Mouse (Mus musculus) thymus, postnatal 0 days (tissue): ENCODE data around the gene Gprc5c. TPM values are rescaled to one million over a fixed set of nuclear protein-coding genes. Genes with fewer than 3 reads are reported as not detected.

ENCODE experiments used
- DNase-seq: peaks from one replicate; pipeline ENCODE4 v3.0.0-alpha.2; 2015; ENCODE audit warnings: low spot score
- polyA plus RNA-seq: library from polyadenylated mRNA; unstranded; fragments of >200 nt; fragmentation: Nextera tagmentation; extraction: Ambion mirVana; gene quantifications from 2 replicates; pipeline ENCODE4 v1.2.1, GENCODE M21; 2015

The Gprc5c gene
- polyA plus RNA-seq, 1 experiment from 2014 or later: 5.0 TPM

DNA sequence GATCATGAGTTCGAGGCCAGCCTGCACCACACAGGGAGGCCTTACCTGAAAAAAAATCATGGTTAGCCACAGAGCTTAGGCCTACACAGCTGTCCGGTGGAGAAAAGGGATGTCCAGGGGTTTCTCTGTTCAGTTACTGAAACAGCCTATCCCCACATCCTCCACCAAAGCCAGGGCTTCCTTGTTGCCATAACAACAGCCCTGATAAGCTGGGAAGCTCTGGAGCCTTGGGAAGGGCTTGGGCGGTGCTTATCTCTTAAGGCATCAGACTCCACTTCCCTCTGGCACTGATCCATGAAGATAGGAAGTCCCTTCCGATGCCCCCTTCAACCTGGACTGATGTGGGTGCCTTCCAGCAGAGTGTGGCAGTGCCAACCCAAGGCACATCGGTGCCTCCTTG, 17.8 kb upstream of the Gprc5c start:
- no peak for DNase-seq

DNA sequence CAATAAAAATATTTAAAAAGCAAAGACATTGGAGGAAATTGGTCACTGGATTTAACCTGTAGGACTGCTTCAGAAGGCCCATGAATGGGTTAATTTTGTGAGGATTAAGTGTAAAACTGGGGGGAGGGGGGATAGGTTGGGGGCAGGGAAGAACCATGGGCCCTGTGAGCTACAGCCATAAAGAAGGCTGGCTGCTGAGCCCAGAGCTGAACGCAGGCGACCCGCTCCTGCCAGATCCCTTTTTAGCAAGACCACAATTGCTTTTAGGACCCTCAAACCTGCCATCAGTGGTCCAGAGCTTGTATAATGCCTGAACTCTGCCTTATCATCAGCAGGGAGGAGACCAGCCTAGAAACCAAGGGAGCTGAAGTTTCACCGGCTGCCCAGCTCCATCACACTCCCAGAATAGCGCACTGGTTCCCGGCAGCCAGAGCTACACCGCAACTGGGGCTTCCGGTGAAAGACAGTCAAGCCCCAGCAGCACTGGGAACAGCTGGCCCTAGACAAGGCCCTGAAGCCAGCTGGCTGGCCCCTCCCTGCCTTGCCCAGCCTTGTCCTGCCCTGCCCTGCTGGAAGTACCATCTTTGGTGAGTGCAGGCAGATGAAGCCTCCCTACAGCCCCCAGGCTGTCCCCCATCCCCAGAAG, 7.0 kb upstream of the Gprc5c start:
- no peak for DNase-seq

DNA sequence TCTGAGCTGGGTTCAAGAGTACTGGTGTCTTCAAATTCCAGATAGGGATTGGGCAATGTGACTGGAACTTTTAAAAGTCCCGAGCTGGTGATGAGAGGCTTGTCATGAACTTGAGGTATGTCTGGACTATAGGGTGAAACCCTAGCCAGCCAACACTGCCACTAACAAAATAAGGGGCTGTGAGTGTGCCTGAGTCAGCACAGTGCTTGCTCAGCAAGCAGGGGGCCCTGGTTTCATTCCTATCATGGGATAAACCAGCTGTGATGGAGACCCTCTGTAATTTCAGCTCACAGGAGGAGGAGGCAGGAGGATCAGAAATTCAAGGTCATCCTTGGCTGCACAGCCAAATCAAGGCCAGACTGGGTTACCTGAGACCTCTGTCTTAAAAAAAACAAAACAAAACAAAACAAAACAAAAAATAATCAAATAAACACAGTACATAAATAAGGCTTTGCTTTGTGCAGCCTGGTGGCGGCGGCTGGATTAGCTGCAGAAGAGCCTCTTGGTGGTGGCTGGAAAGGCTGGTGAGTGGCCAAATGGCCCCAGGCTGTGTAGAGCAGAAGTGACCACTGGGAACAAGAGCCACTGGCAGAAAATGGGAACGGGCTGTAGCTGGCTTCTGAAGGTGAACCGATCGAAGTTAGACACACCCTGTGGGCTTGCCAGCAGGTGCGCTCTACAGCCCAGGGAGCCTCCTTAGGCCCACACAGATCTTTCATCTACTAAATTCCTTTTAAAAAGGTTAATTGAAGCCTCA, 6.3 kb upstream of the Gprc5c start:
- no peak for DNase-seq

DNA sequence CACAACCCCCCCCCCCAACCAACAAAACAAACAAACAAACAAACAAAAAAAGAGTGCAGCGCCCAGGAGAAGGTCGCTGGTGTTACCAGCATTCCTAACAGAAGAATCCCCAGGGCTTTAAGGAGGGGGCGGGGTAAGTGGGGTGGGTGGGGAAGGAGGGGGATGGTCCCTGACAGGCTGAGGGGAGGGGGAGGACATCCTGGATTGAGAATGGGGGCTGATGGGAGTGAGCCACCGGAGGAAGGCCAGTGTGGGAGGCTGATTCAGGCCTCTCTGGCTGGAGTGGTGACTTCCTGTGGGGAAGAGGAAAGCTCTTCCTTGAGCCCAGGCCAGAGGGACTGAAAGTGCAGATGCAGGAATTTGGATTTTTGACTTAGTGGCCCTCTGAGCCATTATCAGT, 4.6 kb upstream of the Gprc5c start:
- no peak for DNase-seq

DNA sequence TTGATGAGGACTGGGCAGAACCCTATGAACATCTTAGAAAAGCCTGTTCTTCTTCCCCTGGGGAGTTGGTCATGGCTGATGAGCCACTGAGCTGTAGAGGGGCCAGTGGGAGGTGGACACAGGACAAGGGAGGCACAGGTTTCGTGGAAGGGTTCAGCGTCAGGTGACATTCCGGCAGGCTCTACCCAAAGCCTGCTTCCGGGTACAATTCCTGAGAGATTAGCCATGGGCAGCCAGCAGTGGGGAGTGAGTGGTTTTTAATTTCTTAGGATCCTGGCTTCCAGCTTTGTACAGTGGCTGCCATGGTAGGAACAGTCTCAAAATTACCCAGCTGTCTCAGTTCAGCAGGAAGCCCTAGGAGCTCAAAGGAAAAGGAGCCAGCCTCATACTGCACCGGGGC, 3.9 kb upstream of the Gprc5c start:
- no peak for DNase-seq

DNA sequence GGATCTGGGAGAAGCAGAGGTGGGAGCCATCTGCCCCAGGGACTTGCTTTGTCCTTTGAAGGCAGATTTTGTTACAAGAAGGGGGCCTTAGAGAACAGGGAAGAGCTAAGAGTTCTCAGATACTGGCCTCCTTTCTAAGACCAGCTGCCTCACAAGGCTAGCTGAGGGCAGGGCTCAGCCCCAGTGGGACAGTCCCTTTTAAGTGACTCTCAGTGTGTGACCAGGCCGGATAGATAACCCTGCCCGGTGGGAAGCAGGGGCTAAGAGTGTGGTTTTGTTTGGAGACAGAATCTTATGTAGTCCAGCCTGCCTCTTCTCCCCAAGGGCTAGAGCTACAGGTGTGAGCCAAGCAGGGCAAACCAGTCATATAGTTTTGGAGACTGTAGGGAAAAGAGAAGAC, 1.4 kb upstream of the Gprc5c start:
- no peak for DNase-seq

DNA sequence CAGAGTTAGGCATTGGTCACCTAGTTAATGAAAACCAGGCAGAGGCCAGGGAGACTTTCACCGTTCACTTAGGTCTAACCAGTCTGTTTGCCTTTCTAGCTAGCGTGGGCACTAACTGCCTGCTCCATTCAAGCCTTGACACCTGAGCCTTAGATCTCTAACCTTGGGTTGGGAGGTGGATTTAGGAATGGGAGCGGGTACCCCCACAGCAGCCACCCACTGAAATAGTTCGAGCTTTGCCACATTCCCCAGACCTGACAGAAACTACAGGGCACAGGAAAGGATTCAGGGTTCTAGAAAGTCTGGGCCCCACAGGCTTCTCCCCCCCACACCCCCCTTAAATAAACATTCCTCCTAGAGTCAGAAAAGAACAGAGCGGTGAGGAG, 893 bp upstream of the Gprc5c start:
- DNase-seq: no peak

DNA sequence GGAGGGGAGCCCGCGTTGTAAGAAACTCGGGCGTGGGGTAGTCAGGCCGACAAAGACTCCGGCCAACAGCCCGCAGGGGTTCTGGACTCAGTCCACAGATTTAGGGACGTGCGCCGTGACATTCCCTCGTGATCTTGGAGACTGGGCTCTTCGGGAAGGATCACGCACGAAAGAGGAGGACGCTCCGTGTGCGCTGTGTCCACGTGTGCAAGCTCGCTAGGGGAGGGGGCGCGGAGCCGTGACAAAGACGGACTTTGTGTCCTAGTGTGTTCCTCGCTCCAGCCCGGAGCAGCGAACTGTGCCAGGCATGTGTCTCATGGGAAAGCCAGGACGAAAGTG, 286 bp downstream of the Gprc5c start:
- no peak for DNase-seq

DNA sequence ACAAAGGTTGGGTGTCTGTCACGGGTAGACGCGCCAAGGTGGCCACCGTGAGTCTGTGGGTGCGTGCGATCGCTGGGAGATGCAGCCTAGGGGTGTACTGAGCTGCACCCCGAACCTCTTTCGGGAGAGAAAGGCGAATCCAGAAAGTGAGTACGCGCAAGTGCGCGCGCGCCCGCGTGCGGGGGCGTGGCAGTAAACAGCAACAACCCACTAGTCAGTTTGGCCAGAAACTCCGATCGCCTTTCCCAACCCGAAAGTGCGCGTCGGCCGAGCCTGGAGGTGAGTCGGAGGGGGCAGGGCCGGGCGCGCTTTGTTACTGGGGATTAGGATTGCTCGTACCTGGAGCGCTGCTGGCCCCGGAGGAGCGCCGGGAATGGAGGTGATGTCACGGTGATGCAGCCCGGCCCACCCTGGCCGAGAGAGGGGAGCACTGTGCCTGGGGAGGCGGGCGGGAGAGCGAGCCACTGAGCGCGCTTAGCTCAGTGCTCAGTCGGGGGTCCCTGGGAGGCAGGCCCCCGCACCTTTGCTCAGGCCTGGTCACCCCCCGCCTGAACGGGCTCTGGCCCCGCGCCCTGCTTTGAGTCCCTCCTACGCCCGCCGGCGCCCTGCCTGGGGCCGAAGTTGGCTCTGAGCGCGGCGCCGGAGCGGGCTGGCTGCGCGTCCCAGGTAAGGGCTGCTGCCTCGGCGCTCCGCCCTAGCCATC, 807 bp downstream of the Gprc5c start:
- no peak for DNase-seq

DNA sequence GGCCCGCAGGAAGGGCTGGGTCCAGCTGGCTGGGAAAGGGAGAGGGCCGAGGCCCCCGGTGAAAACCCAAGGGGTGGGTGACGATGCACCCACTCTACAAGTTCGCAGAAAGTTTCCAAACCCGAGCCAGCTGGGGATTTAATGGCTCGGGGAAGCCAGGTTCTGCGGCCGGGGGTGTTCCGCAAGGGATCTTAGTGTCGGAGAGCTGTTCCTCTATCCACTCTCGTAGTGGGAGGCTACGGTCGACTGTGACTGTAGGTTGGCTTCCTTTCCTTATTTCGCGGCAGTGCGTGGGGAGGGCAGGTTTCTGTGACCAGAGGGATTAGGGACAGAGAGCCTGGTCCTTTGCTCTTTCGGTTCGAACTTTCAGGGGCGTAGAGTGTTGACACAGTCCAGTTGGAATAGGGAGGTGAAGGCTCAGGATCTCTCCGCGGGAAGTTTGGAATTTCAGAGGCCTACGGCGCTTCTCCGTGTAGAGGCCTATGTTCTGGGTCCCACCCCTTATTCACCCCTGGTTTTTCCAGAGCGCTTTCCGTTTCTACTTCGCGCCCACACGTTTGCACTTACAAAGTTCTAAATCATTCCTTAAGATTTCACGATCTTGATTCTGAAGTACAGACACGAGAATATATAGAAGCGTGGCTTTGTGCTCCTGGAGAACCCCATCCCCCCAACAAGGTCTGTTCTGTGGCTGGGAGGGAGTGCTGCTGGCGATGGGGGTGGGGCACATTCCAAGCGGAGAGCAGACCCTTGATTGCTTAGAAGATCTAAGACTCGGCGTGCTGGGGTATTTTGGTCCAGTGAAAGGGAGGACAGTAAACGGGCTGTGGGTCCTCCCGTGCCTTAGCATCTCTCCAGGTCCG, 1.6 kb downstream of the Gprc5c start:
- DNase-seq: no peak

DNA sequence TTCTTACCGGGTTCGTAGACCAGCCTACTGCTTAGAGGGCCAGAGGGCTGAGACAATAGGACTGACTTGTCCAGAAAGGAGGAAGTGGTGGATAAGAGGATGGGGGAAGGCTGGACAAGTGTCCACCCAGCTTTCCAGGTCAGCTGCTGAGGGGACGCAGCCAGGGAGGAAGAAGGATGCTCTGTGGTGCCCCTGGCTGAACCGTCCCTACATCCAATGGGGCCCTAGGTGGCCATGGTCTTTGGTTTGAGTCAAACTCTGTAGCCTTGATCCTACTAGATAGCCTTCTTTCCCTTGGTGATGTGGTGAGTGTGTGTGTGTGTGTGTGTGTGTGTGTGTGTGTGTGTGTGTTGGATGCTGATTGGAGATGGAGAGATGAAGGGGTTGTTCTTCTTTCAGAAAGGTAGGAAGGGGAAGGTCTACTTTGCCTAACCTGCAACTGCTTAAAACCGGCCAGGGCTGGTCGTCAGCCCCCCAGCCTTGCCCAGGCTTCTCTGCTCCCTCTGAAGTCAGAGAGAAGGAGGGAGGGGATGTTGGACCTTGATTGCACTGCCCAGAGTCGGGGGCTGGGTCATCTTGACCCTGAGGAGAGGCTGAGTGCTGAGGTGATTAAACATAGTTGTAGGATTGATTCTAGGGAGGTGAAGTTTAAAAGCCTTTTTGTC, 2.4 kb downstream of the Gprc5c start:
- no peak for DNase-seq

DNA sequence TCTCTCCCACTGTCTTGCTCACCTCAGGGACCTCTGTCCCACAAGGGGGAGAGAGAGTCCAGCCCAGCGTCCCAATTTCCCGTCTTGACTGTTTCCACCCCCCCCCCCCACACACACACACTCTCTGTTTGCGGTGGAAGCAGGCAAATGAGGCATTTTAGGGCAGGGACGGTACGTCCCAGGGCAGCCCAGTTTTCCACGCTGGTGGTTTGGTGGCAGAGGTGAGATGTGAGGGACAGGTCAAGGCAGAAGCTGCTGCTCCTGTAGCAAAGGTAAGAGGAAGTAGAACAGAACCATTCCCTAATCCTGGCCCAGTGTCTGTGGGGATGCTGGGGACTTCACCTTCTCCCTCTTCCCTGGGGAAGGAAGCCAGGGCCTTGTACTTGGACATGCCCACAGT, 3.6 kb downstream of the Gprc5c start:
- no peak for DNase-seq

DNA sequence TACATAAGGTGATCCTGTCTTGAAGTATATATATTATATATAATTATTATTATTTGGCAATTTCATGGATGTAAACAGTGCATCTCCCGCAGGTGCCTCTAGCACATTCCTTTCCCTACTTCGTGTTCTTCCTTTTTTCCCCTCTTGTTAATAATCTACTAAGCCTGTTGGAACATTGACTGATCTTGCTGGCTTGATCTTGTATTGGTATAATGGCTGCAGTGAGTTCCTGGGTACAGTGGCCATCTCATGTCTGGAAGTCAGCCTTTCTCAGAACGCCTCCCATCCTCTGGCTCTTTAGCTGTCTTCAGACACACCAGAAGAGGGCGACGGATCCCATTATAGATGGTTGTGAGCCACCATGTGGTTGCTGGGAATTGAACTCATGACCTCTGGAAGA, 5.2 kb downstream of the Gprc5c start:
- no peak for DNase-seq

DNA sequence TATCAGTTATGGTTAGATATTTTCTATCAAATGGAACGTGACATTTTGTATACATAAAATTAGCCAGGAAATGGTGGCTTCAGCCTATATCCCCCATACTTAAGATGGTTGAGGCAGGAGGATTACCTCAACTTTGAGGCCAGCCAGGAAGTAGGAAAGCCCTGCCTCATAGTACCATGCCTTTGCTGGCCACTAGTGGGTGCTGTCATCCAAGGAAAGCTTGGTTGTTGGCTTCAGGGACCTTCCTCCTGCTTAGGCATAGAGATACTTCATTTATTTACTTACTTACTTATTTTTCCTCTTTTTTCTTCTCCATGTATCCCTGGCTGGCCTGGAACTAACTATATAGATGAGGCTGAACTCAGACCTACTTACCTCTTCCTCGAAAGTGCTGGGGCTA, 7.7 kb downstream of the Gprc5c start:
- DNase-seq: peak; percentile 40

DNA sequence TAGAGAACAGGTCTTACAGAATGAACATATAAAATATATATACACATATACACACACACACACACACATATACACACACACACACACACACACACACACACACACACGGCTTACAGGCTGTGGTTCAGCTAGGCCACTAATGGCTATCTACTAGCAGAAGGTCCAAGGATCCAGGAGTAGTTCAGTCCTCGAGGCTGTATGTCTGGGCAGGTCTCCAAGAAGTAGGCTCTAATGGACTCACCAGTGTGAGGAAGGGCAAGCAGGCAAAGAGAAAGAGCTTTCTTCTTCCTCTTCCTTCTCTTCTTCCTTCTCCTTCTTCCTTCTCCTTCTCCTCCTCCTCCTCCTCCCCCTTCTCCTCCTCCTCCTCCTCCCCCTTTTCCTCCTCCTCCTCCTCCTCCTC, 10.1 kb downstream of the Gprc5c start:
- no peak for DNase-seq

DNA sequence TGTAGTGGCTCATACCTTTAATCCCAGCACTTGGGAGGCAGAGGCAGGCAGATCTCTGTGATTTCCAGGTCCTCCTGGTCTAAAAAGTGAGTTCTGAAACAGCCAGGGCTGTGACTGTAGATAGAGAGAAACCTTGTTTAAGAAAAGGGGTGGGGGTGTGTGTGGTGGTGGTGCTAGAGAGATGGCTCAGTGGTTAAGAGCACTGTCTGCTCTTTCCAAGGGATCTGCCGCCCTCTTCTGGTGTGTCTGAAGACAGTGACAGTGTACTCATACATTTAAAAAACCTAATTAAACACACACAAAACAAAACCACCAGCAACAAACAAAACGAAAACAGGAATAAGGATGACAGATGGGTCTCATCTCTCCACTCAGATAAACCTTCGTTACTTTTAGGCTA, 11.7 kb downstream of the Gprc5c start:
- no peak for DNase-seq

DNA sequence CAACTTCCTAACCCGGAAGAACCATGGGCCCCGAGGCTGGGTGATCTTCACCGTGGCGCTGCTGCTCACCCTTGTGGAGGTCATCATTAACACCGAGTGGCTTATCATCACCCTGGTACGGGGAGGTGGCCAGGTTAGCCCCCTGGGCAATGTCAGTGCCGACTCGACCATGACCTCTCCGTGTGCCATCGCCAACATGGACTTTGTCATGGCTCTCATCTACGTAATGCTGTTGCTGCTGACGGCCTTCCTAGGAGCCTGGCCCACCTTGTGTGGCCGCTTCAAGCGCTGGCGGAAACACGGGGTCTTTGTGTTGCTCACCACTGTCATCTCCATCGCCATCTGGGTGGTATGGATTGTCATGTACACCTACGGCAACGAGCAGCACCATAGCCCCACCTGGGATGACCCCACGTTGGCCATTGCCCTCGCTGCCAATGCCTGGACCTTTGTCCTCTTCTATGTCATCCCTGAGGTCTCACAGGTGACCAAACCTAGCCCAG, 13.0 kb downstream of the Gprc5c start:
- DNase-seq: no peak

DNA sequence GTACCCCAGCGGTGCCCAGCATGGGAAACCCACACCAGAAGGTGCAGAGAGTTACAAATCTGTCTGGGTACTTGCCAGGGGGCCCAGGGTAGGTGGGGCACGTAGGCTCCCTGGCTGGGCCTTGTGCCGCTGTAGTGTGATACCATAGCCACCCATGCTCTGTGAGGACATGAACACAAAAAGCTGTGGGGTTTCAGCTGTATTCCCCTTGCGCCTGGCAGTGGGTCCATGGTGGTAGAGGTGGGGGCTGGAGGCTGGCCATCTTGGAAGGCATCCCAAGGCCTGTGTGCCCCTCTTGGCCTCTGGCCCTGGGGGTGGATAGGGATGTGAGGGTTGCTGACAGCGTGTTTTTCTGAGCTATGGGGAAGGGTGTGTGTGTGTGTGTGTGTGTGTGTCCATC, 15.0 kb downstream of the Gprc5c start:
- no peak for DNase-seq

DNA sequence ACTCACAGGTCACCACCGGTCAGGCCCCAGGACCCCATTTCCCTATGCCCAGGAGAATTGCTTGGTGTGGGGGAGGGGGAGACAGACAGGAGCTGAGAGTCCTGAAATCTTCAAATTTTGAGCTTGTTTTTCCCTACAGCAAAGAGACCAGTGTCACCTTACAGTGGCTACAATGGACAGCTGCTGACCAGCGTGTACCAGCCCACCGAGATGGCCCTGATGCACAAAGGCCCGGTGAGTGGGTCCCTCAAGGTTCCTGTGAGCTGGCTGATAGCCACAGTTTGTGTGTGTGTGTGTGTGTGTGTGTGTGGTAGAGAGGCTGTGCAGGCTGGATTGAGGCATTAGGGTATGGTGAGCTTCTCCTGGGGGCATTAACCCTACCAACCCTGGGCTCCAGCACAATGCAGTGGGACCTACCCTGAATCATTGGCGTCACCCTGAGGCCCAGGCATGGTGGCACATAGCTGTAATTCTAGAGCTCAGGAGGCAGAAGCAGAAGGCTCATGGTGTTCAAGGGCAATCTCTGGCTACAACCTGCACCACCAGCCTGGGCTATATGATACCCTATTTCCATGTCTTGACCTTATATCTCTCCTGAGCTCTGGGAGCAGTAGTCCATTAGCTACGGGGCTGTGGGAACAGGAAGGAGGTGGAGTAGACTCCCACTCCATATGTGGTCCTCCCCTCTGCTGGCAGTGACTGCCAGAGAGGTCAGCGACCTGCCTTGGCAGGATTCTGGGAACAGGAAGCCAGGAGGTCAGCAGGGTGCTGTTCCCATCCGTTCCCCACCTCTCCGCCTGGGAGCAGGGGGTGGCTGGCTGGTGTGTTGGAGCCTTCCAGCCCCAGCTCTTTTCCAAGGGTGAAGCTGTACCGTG, 15.8 kb downstream of the Gprc5c start:
- DNase-seq: no peak
